Mouse (Mus musculus): ENCODE measurements at regions not wholly inside any gene's neighbourhood (a gene's known extent, or its start where the extent isn't known, plus 50 kb on each side); places are given as distances from the start of the nearest gene placed in this dataset.

DNA sequence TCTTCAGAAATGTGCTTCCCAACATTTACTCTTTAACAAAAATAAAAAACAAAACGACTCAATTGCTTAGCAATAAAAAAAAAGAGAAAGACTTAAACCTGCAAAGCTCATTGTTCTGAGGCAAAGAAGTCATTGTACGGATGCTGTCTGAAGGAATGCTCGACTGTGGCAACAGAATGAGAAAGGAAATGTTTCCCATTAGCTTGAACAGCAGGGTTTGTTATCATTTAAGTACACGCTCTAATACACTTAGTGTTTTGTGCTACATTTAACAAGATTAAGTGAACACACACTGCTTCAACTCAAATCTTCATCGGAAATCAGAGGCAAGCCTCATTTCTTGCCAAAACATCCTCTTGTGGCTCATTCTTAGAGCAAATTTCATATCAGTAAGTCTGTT is 336.7 kb downstream of the Lipi start:
- no peak overlapping the region for H3K9ac ChIP-seq (ENCODE audit: low read depth, low read length)
- no peaks in the 10 kb centered on the region for H3K4me1 ChIP-seq (ENCODE audit: control insufficient read depth, insufficient read depth, low read length)
- TF ChIP-seq POLR2A (IDR thresholded peaks at IDR 0.05; ENCODE audit: extremely low read depth, insufficient read depth, low read length) (no peak), CTCF (IDR thresholded peaks at IDR 0.05; ENCODE audit: low read depth, low read length) (no peak)
- H3K79me2 ChIP-seq (ENCODE audit: control insufficient read depth, insufficient read depth, low read length), result no peaks in the 10 kb centered on the region
- H3K27me3 ChIP-seq (ENCODE audit: control insufficient read depth, insufficient read depth, low read length), result no peaks in the 10 kb centered on the region
- no peak overlapping the region for H3K27ac ChIP-seq (replicated peaks; ENCODE audit: insufficient read depth, low read depth, low read length)
- no peak overlapping the region for H3K4me3 ChIP-seq (ENCODE audit: insufficient read depth, low read depth, low read length)
- WGBS, result 48% methylated on average over 5 of the region's 5 CpGs
- DNase-seq (ENCODE audit: extremely low read depth, low read depth, low spot score), result no peak
- no peaks in the 10 kb centered on the region for H3K36me3 ChIP-seq (ENCODE audit: control insufficient read depth, insufficient read depth, low read length)

GRCm38 (mm10) chr16:75240383-75240782 is 345.5 kb downstream of the Lipi start:
- no peaks in the 10 kb centered on the region for H3K36me3 ChIP-seq (ENCODE audit: control insufficient read depth, insufficient read depth, low read length)
- TF ChIP-seq CTCF (IDR thresholded peaks at IDR 0.05; ENCODE audit: low read depth, low read length) (no peak), POLR2A (IDR thresholded peaks at IDR 0.05; ENCODE audit: extremely low read depth, insufficient read depth, low read length) (no peak)
- H3K27ac ChIP-seq (replicated peaks; ENCODE audit: insufficient read depth, low read depth, low read length), result no peak overlapping the region
- no peaks in the 10 kb centered on the region for H3K27me3 ChIP-seq (ENCODE audit: control insufficient read depth, insufficient read depth, low read length)
- H3K4me3 ChIP-seq (ENCODE audit: insufficient read depth, low read depth, low read length), result no peak overlapping the region
- 60% methylated on average over 2 of the region's 2 CpGs for WGBS
- no peak overlapping the region for H3K9ac ChIP-seq (ENCODE audit: low read depth, low read length)
- no peaks in the 10 kb centered on the region for H3K79me2 ChIP-seq (ENCODE audit: control insufficient read depth, insufficient read depth, low read length)
- DNase-seq (ENCODE audit: extremely low read depth, low read depth, low spot score), result no peak
- H3K4me1 ChIP-seq (ENCODE audit: control insufficient read depth, insufficient read depth, low read length), result no peaks in the 10 kb centered on the region

DNA sequence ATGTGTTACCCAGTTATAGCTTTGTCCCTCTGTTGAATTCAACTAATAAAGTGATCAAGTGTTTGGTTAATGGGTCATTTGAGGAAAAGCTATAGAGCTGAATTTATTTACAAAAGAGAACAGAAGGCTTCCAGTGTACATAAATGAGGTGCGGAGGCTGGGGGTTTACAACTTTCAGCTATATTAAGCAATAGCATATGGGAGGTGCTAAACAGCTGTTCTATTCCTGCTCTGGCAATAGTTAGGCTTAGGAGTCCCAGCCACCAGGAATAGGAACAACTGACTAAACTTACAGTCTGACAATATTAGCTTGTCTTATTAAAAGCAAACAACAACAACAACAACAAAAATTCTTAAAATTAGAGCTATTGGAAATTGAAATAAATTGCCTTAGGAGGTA is 353.7 kb downstream of the Lipi start:
- no peak overlapping the region for H3K27ac ChIP-seq (replicated peaks; ENCODE audit: insufficient read depth, low read depth, low read length)
- TF ChIP-seq CTCF (IDR thresholded peaks at IDR 0.05; ENCODE audit: low read depth, low read length) (no peak), POLR2A (IDR thresholded peaks at IDR 0.05; ENCODE audit: extremely low read depth, insufficient read depth, low read length) (no peak)
- 90% methylated on average over 1 of the region's 1 CpGs for WGBS
- H3K9ac ChIP-seq (ENCODE audit: low read depth, low read length), result no peak overlapping the region
- no peak for DNase-seq (ENCODE audit: extremely low read depth, low read depth, low spot score)
- H3K36me3 ChIP-seq (ENCODE audit: control insufficient read depth, insufficient read depth, low read length), result no peaks in the 10 kb centered on the region
- no peak overlapping the region for H3K4me3 ChIP-seq (ENCODE audit: insufficient read depth, low read depth, low read length)
- no peaks in the 10 kb centered on the region for H3K27me3 ChIP-seq (ENCODE audit: control insufficient read depth, insufficient read depth, low read length)
- no peaks in the 10 kb centered on the region for H3K79me2 ChIP-seq (ENCODE audit: control insufficient read depth, insufficient read depth, low read length)
- H3K4me1 ChIP-seq (ENCODE audit: control insufficient read depth, insufficient read depth, low read length), result no peaks in the 10 kb centered on the region

DNA sequence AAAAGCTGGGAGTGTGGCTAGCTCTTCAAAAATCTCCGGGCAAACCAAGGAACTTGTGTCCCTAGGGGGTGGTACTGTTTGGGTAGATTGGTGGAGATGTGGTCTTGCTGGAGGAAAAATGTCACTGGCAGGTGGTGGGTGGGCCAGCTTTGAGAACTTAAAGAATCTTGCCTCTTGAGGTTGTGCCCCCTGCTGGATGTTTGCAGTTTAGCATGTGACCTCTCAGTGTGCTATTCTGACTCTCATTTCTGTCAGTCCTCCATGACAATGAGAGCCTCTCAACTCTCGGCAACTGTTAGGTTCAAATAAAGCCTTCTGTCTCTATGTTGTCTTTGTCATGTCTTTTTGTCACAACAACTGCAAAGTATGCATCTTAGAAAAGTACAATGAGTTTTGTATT is 392.5 kb downstream of the Lipi start:
- DNase-seq (ENCODE audit: extremely low read depth, low read depth, low spot score), result no peak
- H3K36me3 ChIP-seq (ENCODE audit: control insufficient read depth, insufficient read depth, low read length), result no peaks in the 10 kb centered on the region
- H3K27ac ChIP-seq (replicated peaks; ENCODE audit: insufficient read depth, low read depth, low read length), result no peak overlapping the region
- H3K79me2 ChIP-seq (ENCODE audit: control insufficient read depth, insufficient read depth, low read length), result no peaks in the 10 kb centered on the region
- no peaks in the 10 kb centered on the region for H3K4me1 ChIP-seq (ENCODE audit: control insufficient read depth, insufficient read depth, low read length)
- no peak for TF ChIP-seq POLR2A (IDR thresholded peaks at IDR 0.05; ENCODE audit: extremely low read depth, insufficient read depth, low read length)
- TF ChIP-seq CTCF (IDR thresholded peaks at IDR 0.05; ENCODE audit: low read depth, low read length), result no peak
- no peak overlapping the region for H3K4me3 ChIP-seq (ENCODE audit: insufficient read depth, low read depth, low read length)
- H3K27me3 ChIP-seq (ENCODE audit: control insufficient read depth, insufficient read depth, low read length), result no peaks in the 10 kb centered on the region
- WGBS, result 61% methylated on average over 2 of the region's 2 CpGs
- H3K9ac ChIP-seq (ENCODE audit: low read depth, low read length), result no peak overlapping the region

- DNase-seq (ENCODE audit: extremely low read depth, low read depth, low spot score), result no peak
- H3K4me3 ChIP-seq (ENCODE audit: insufficient read depth, low read depth, low read length), result no peak overlapping the region
- H3K27ac ChIP-seq (replicated peaks; ENCODE audit: insufficient read depth, low read depth, low read length), result no peak overlapping the region
- TF ChIP-seq CTCF (IDR thresholded peaks at IDR 0.05; ENCODE audit: low read depth, low read length) (no peak), POLR2A (IDR thresholded peaks at IDR 0.05; ENCODE audit: extremely low read depth, insufficient read depth, low read length) (no peak)
- no peaks in the 10 kb centered on the region for H3K27me3 ChIP-seq (ENCODE audit: control insufficient read depth, insufficient read depth, low read length)
- no peaks in the 10 kb centered on the region for H3K36me3 ChIP-seq (ENCODE audit: control insufficient read depth, insufficient read depth, low read length)
- no peaks in the 10 kb centered on the region for H3K4me1 ChIP-seq (ENCODE audit: control insufficient read depth, insufficient read depth, low read length)
- H3K9ac ChIP-seq (ENCODE audit: low read depth, low read length), result no peak overlapping the region
- WGBS, result 90% methylated on average over 6 of the region's 6 CpGs
- no peaks in the 10 kb centered on the region for H3K79me2 ChIP-seq (ENCODE audit: control insufficient read depth, insufficient read depth, low read length)
These were observed 395.5 kb downstream of the Lipi start for GRCm38 (mm10) chr16:75190316-75190715.

DNA sequence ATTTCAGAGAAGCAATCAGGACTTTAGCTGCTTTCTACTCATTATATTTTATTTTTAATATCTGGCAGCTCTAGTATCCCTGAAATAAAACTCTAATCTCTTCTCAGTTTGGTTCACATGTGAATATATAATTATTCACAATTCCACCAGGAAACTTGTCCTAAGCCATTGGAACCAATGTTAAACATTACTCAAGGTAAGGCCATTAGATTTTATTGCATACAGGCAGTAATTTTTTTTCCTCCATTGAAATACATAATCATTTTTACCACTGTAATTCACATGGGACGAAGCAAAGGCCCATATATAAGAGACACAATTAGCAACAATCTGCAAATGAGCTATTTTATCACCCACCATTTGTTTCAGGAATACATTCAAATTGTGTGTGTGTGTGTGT is 419.8 kb downstream of the Lipi start:
- Histone ChIP-seq H3K27me3 (ENCODE audit: control insufficient read depth, insufficient read depth, low read length) (no peaks in the 10 kb centered on the region), H3K27ac (replicated peaks; ENCODE audit: insufficient read depth, low read depth, low read length) (no peak overlapping the region), H3K4me3 (ENCODE audit: insufficient read depth, low read depth, low read length) (no peak overlapping the region), H3K4me1 (ENCODE audit: control insufficient read depth, insufficient read depth, low read length) (no peaks in the 10 kb centered on the region), H3K9ac (ENCODE audit: low read depth, low read length) (no peak overlapping the region), H3K79me2 (ENCODE audit: control insufficient read depth, insufficient read depth, low read length) (no peaks in the 10 kb centered on the region), H3K36me3 (ENCODE audit: control insufficient read depth, insufficient read depth, low read length) (no peaks in the 10 kb centered on the region)
- DNase-seq (ENCODE audit: extremely low read depth, low read depth, low spot score), result no peak
- TF ChIP-seq CTCF (IDR thresholded peaks at IDR 0.05; ENCODE audit: low read depth, low read length), result no peak
- no peak for TF ChIP-seq POLR2A (IDR thresholded peaks at IDR 0.05; ENCODE audit: extremely low read depth, insufficient read depth, low read length)
- WGBS, result 58% methylated on average over 1 of the region's 1 CpGs

Data from liver, adult 2 months (tissue).